Mouse (Mus musculus) stomach, embryonic 16.5 days (tissue): ENCODE data around the gene Bcorl1. TPM values are rescaled to one million over a fixed set of nuclear protein-coding genes. Genes with fewer than 3 reads are reported as not detected.

Experiments used
- ATAC-seq: fragments of 200-750 bp; cut with Nextera tagmentation; 2 replicates; pipeline ENCODE4 v1.8.0; 2017; ENCODE audit warnings: moderate number of reproducible peaks, moderate TSS enrichment; ENCODE audit not compliant: insufficient read depth, low FRiP score
- H3K27ac ChIP-seq: fragments of 300-500 bp; sonication (generic); 2 replicates; pipeline ENCODE4 v1.5.1; 2014; ENCODE audit warnings: low read length
- H3K27me3 ChIP-seq: fragments of 300-500 bp; sonication (generic); 2 replicates; pipeline ENCODE4 v1.6.1; 2014; ENCODE audit warnings: low read length, control low read depth, mixed read lengths; ENCODE audit not compliant: control insufficient read depth, insufficient read depth
- H3K36me3 ChIP-seq: fragments of 300-500 bp; sonication (generic); 2 replicates; pipeline ENCODE4 v1.6.1; 2014; ENCODE audit warnings: low read length; ENCODE audit not compliant: control insufficient read depth, insufficient read depth
- H3K4me1 ChIP-seq: fragments of 300-500 bp; sonication (generic); 2 replicates; pipeline ENCODE4 v1.6.1; 2014; ENCODE audit warnings: low read length, control low read depth, mixed read lengths; ENCODE audit not compliant: control insufficient read depth, insufficient read depth
- H3K4me2 ChIP-seq: fragments of 300-500 bp; sonication (generic); 2 replicates; pipeline ENCODE4 v1.6.1; 2014; ENCODE audit warnings: low read depth, low read length, mixed read lengths
- H3K4me3 ChIP-seq: fragments of 300-500 bp; sonication (generic); replicated peaks from 2 replicates; pipeline ENCODE4 v1.5.1; 2014; ENCODE audit warnings: mild to moderate bottlenecking, low read length
- H3K9ac ChIP-seq: fragments of 300-500 bp; sonication (generic); 2 replicates; pipeline ENCODE4 v1.6.1; 2014; ENCODE audit warnings: low read length
- H3K9me3 ChIP-seq: fragments of 300-500 bp; sonication (generic); replicated peaks from 2 replicates; pipeline ENCODE4 v1.6.1; 2016; ENCODE audit warnings: low read length, control low read depth; ENCODE audit not compliant: control insufficient read depth
- WGBS: fragments of 180-500 bp; shearing (Covaris S2); extraction: QIAGEN DNeasy Blood & Tissue Kit; methylation state at CpG from one replicate; pipeline ENCODE4 v1.1.7; 2014; 5-methylcytosine and 5-hydroxymethylcytosine counted together
- polyA plus RNA-seq: library from polyadenylated mRNA; unstranded; fragments of >200 nt; fragmentation: Nextera tagmentation; extraction: Ambion mirVana; gene quantifications from 2 replicates; pipeline ENCODE4 v1.2.1, GENCODE M21; 2015

The Bcorl1 gene
- polyA plus RNA-seq, 1 experiment from 2014 or later: 5.2 TPM

DNA sequence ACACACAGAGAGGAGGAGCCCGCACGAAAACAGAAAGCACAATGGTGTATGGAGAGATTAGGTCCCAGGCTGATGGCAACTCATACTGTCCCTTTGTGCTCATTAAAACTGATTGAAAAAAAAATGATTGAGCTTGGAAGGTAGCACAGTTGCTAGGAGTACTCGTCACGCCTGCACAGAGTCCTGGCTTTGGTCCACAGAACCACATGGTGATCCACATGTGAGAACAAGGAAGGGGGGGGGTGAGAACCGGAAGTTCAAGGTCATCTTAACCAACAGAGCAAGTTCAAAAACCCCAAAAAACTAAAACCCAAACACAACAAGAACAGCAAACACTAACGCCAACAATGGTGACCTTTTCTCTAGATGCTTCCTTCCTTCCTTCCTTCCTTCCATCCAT is 71.5 kb downstream of the Bcorl1 start:
- ATAC-seq: no peak
- no peaks in the 10 kb centered on the region for H3K9me3 ChIP-seq
- WGBS: 69% methylated on average over 6 of the region's 6 CpGs

DNA sequence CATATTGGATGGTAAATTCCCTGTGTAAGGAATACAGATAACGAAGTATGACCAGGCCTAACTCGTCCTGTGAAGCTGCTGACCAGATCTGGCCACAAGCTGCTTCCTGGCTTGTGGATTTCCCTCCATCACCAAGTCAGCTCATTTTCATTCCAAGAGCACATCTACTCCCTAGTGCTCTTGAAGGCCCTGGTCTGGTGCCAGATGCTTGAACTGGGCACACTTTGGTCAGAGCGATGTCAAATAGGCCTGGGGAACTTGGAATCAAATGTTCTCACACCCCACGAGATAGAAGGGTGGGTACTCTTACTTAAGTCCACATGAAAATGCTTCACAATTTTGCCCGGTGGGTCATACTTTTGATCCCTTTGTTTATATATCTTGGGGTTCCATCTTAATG is 73.1 kb downstream of the Bcorl1 start:
- H3K4me2 ChIP-seq: no peak overlapping the region
- H3K27ac ChIP-seq: no peak overlapping the region
- H3K9ac ChIP-seq: no peak overlapping the region
- WGBS: 79% methylated on average over 5 of the region's 5 CpGs
- H3K27me3 ChIP-seq: no peaks in the 10 kb centered on the region
- no peaks in the 10 kb centered on the region for H3K4me1 ChIP-seq
- no peaks in the 10 kb centered on the region for H3K9me3 ChIP-seq
- no peak overlapping the region for H3K4me3 ChIP-seq
- no peaks in the 10 kb centered on the region for H3K36me3 ChIP-seq
- ATAC-seq: no peak

More for the DNA sequence above, 71.5 kb downstream of the Bcorl1 start:
- H3K4me1 ChIP-seq: no peaks in the 10 kb centered on the region
- no peak overlapping the region for H3K27ac ChIP-seq
- no peak overlapping the region for H3K4me3 ChIP-seq
- H3K27me3 ChIP-seq: no peaks in the 10 kb centered on the region
- H3K36me3 ChIP-seq: no peaks in the 10 kb centered on the region
- H3K4me2 ChIP-seq: no peak overlapping the region
- H3K9ac ChIP-seq: no peak overlapping the region

DNA sequence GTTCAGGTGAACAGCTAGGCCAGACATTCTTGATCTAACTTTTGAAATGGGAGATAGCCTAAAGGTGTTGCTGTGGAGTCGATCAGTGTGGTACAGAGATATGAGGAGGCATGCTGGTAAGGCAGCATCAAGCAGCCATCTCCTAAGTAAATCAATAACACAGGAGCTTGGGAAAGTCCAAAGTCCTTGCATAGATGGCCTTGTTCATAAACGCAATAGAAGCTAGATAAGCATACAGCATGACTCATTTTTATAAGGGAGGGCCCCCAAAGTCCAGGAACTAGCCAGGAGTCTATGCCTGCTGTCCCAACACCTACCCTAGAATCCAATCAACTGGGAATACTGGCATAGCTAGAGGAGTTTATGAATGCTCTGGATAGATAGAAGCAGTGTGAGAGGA is 77.3 kb downstream of the Bcorl1 start:
- no peaks in the 10 kb centered on the region for H3K36me3 ChIP-seq
- ATAC-seq: peak; percentile 75; the same call in 1 of the 2 replicates
- H3K4me2 ChIP-seq: peak overlapping the region; percentile 9; the same call in 1 of the 2 replicates
- no peaks in the 10 kb centered on the region for H3K9me3 ChIP-seq
- no peak overlapping the region for H3K9ac ChIP-seq
- peak overlapping the region; percentile 49 for H3K27ac ChIP-seq
- H3K27me3 ChIP-seq: no peaks in the 10 kb centered on the region
- WGBS: 66% methylated on average over 2 of the region's 2 CpGs
- no peaks in the 10 kb centered on the region for H3K4me1 ChIP-seq
- no peak overlapping the region for H3K4me3 ChIP-seq

DNA sequence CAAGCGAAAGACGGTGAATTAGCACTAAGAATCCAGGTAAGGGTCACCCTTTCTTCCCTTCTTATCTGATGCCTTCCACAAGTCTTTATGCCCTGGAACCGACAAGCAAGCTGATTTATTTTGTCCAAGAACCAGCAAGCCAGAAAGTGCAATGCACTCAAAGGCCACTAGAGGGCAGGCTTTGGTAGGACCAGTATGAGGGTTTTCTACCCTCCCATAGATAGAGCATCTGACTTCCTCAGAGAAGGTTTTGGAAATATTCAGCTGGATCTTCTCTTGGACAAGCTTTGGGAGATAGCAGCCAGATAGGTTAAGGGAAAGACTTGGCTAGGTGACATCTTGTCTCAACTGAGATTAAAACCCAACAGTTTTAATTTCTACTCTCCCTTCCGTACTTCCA is 81.8 kb downstream of the Bcorl1 start:
- Histone ChIP-seq H3K9ac (no peak overlapping the region), H3K9me3 (no peaks in the 10 kb centered on the region), H3K4me1 (peaks cover 7% of the 10 kb centered on the region; the same call in 1 of the 2 replicates), H3K36me3 (no peaks in the 10 kb centered on the region), H3K4me3 (no peak overlapping the region), H3K4me2 (no peak overlapping the region), H3K27me3 (no peaks in the 10 kb centered on the region), H3K27ac (no peak overlapping the region)
- 28% methylated on average over 4 of the region's 4 CpGs for WGBS
- no peak for ATAC-seq

DNA sequence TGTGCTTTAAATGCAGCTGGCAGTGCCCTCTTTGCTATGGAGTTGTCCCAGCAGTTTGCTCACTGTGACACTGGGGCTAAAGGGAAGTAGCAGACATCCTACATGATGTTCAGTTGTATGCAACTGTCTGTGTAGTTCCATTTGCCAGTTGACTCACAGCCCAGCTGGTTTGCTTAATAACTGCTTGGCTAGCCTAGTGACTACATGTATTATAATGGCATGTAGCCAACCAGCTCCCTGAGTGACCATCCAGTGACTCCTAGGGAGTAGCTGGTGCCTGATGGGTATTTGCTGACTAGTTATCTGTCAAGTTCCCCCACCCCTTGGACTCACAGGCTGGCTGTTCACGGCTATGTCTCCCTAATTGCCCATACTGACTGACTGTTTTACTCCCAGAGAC is 82.5 kb downstream of the Bcorl1 start:
- no peak for ATAC-seq
- no peak overlapping the region for H3K9ac ChIP-seq
- 48% methylated on average over 1 of the region's 1 CpGs for WGBS

DNA sequence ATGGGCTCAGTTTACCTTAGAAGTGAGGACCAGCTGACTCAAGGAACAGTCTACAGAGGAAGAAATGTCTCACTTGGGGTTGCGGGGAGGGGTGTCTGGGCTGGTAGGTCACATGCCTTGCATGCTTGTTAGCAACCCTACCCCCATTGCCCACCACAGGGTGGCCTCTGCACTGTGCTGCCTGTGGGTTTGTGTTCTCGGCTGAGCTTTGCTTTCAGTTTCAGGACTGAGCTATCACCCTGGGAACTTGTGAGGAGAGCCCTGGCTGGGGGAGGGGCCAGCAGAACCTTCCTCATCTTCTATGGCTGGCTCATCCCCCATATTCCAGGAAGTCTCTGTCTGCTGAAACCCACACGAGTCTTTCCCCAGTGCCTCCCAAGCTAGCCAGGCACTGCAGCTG is 83.4 kb downstream of the Bcorl1 start:
- 35% methylated on average over 3 of the region's 3 CpGs for WGBS
- Histone ChIP-seq H3K4me2 (0 out of 2 replicates have a peak overlapping the region, but pooled peaks have one; percentile 27), H3K27ac (peak overlapping the region; percentile 42; the same call in 1 of the 2 replicates), H3K36me3 (no peaks in the 10 kb centered on the region), H3K27me3 (no peaks in the 10 kb centered on the region), H3K4me3 (no peak overlapping the region), H3K4me1 (peaks cover 8% of the 10 kb centered on the region; the same call in 1 of the 2 replicates), H3K9ac (no peak overlapping the region), H3K9me3 (no peaks in the 10 kb centered on the region)
- ATAC-seq: no peak

More for the DNA sequence above, 82.5 kb downstream of the Bcorl1 start:
- Histone ChIP-seq H3K4me3 (no peak overlapping the region), H3K27ac (no peak overlapping the region), H3K36me3 (no peaks in the 10 kb centered on the region), H3K27me3 (no peaks in the 10 kb centered on the region), H3K9me3 (no peaks in the 10 kb centered on the region), H3K4me1 (peaks cover 8% of the 10 kb centered on the region; the same call in 1 of the 2 replicates), H3K4me2 (no peak overlapping the region)

DNA sequence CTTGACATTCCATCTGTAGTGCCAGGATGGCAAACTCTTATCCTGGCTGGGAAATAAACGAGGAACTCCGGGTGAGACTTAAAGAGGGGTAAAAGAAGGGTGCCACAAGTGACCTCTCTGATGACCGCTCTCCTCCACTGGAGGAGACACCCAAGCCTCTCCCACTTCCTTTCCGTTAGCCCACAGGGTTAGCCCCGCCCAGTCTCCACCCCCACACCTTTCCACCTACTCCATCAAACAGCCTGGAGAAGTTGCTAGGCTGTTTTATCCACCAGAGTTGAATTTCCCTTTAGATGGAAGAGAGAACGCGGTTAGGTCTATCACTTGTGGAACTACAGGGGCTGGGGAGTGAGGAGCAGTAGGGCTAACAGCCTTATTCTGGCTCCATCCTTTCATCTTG is 84.1 kb downstream of the Bcorl1 start:
- Histone ChIP-seq H3K36me3 (no peaks in the 10 kb centered on the region), H3K4me1 (peaks cover 8% of the 10 kb centered on the region; the same call in 1 of the 2 replicates), H3K4me3 (no peak overlapping the region), H3K9me3 (no peaks in the 10 kb centered on the region), H3K9ac (no peak overlapping the region), H3K27me3 (no peaks in the 10 kb centered on the region), H3K27ac (no peak overlapping the region), H3K4me2 (peak overlapping the region; percentile 27; the same call in 1 of the 2 replicates)
- WGBS: 53% methylated on average over 7 of the region's 7 CpGs
- no peak for ATAC-seq

DNA sequence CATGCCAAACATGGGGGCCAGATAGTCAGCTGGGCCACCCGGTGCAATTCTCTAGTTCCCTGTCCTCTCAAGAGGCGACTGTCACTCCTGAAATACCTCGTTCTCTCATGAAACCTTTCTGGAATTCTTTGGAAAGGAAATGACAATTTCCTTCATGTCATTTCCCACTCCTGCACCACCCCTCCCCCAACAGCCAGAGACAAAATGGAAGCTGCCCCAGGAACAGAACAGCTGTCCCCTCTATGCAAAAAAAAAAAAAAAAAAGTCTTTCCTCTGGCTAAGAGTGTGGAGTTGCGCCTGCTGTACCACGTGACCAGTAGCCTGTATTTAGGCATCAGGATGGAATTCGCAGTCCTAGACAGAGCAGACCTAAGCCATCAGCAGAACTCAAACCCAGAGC is 87.1 kb downstream of the Bcorl1 start:
- H3K27me3 ChIP-seq: no peaks in the 10 kb centered on the region
- no peak overlapping the region for H3K4me3 ChIP-seq
- 69% methylated on average over 6 of the region's 6 CpGs for WGBS
- H3K9ac ChIP-seq: no peak overlapping the region
- no peak for ATAC-seq
- H3K9me3 ChIP-seq: no peaks in the 10 kb centered on the region
- H3K4me2 ChIP-seq: no peak overlapping the region
- no peaks in the 10 kb centered on the region for H3K36me3 ChIP-seq
- peaks cover 8% of the 10 kb centered on the region; the same call in 1 of the 2 replicates for H3K4me1 ChIP-seq
- peak overlapping the region; percentile 57; the same call in 1 of the 2 replicates for H3K27ac ChIP-seq

DNA sequence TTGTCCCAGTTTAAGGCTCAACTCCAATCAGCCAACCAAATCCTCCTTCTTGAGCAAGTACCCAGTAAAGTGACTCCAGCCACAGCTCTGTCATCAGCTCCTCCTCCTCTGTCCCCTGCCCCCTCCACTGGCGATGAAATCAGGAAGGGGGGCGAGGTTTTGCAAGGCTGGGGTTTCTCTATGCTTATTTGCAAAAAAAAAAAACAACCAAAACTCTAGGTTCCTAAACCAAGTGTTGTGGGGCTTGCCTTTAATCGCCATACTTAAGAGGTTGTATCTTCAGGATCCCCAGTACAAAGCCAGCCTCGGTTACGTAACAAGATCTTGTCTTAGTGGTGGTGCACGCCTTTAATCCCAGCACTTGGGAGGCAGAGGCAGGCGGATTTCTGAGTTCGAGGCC is 87.5 kb downstream of the Bcorl1 start:
- Histone ChIP-seq H3K4me2 (no peak overlapping the region), H3K9ac (no peak overlapping the region), H3K4me3 (no peak overlapping the region), H3K36me3 (no peaks in the 10 kb centered on the region), H3K27ac (no peak overlapping the region; the same call in 1 of the 2 replicates), H3K4me1 (peaks cover 8% of the 10 kb centered on the region; the same call in 1 of the 2 replicates), H3K9me3 (no peaks in the 10 kb centered on the region), H3K27me3 (no peaks in the 10 kb centered on the region)
- ATAC-seq: no peak
- WGBS: 83% methylated on average over 8 of the region's 8 CpGs
